ENCODE assay signal across 8 mouse cellular contexts in the genomic region with DNA sequence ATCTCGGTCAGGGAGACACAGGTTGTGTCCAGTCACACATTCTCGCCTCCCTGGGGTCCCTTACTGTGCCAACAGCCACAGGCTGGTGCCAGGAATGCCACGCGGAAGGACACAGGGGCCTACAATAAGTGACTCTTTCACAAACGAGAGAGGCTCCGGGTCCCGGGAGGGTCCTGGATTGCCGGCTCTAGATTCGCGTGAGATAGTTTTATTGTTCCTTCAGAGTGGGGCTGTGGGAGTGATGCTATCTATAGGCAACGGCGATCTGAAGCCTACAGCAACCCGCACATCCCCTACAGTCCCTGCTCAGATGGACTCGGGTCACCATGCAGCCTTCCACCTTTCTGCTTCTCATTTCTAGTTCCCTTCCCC. TPM values are rescaled to one million over a fixed set of nuclear protein-coding genes. Genes with fewer than 3 reads are reported as not detected.
DNase-seq lines count a peak whose midpoint lies in the region; ATAC-seq and TF ChIP-seq lines count a peak whose summit lies in the region.

No protein-coding gene starts in this region.

- no peaks in the 10 kb centered on the region for H3K9me3 ChIP-seq in lung, embryonic 16.5 days (ENCODE audit: control insufficient read depth, low read length)
- no peaks in the 10 kb centered on the region for H3K9me3 ChIP-seq in embryonic facial prominence, embryonic 14.5 days (ENCODE audit: control insufficient read depth, low read length)
- no peaks in the 10 kb centered on the region for H3K9me3 ChIP-seq in limb, embryonic 14.5 days (ENCODE audit: control insufficient read depth, low read length)

- no peak for DNase-seq in lung, postnatal 25 days (ENCODE audit: low spot score)
- DNase-seq in adrenal gland, postnatal 4 days (ENCODE audit: low spot score in 2 of 2) = peak; percentile 4 to 15
- DNase-seq in embryonic facial prominence, embryonic 14.5 days (ENCODE audit: low spot score) = peak; percentile 64
- peak; percentile 63 for DNase-seq in heart, postnatal 4 days
- no peak for DNase-seq in limb, embryonic 14.5 days (ENCODE audit: low spot score)
- peak; percentile 41 for DNase-seq in ovary, postnatal 14 days (ENCODE audit: low spot score)

- TF ChIP-seq POLR2A in limb, embryonic 14.5 days (IDR thresholded peaks at IDR 0.05; ENCODE audit: borderline replicate concordance, extremely low read depth, insufficient read depth, insufficient read length) = no peak

- ATAC-seq in lung, embryonic 16.5 days (ENCODE audit: low read depth) = no peak
- no peak; the same call in none of the 2 replicates for ATAC-seq in embryonic facial prominence, embryonic 14.5 days (ENCODE audit: low read depth)
- peak; percentile 0; the same call in 1 of the 2 replicates for ATAC-seq in limb, embryonic 14.5 days (ENCODE audit: low FRiP score, low read depth)
- ATAC-seq in activated CD4-positive, CD25-positive, alpha-beta regulatory T cell, adult 4 months = no peak

- no peaks in the 10 kb centered on the region for H3K36me3 ChIP-seq in lung, embryonic 16.5 days (ENCODE audit: control insufficient read depth, insufficient read depth, low read length)
- peaks cover 15% of the 10 kb centered on the region for H3K36me3 ChIP-seq in embryonic facial prominence, embryonic 14.5 days (ENCODE audit: control insufficient read depth, insufficient read depth, low read length)
- peaks cover 11% of the 10 kb centered on the region for H3K36me3 ChIP-seq in limb, embryonic 14.5 days (ENCODE audit: control insufficient read depth, insufficient read depth, low read length)

- peak overlapping the region; percentile 80 for H3K4me2 ChIP-seq in lung, embryonic 16.5 days (ENCODE audit: low read depth, low read length)
- peak overlapping the region; percentile 59 for H3K4me2 ChIP-seq in embryonic facial prominence, embryonic 14.5 days (ENCODE audit: low read depth, low read length)
- peak overlapping the region; percentile 70 for H3K4me2 ChIP-seq in limb, embryonic 14.5 days (replicated peaks; ENCODE audit: low read depth, low read length, severe bottlenecking)

- peak overlapping the region; percentile 100 for H3K27ac ChIP-seq in lung, embryonic 16.5 days (ENCODE audit: low read length)
- H3K27ac ChIP-seq in embryonic facial prominence, embryonic 14.5 days (replicated peaks; ENCODE audit: low read depth, low read length) = peak overlapping the region; percentile 99
- peak overlapping the region; percentile 99 for H3K27ac ChIP-seq in limb, embryonic 14.5 days (replicated peaks; ENCODE audit: low read depth, low read length)

- H3K4me1 ChIP-seq in lung, embryonic 16.5 days (replicated peaks; ENCODE audit: control insufficient read depth, insufficient read depth, low read length) = peaks cover 6% of the 10 kb centered on the region; the same call in 1 of the 2 replicates
- 0 out of 2 replicates have a peak, but pooled peaks cover 4% of the 10 kb centered on the region for H3K4me1 ChIP-seq in embryonic facial prominence, embryonic 14.5 days (ENCODE audit: control insufficient read depth, insufficient read depth, low read length)
- H3K4me1 ChIP-seq in limb, embryonic 14.5 days (ENCODE audit: control insufficient read depth, insufficient read depth, low read length) = no peaks in the 10 kb centered on the region

- peak overlapping the region; percentile 100 for H3K9ac ChIP-seq in lung, embryonic 16.5 days (ENCODE audit: low read length)
- H3K9ac ChIP-seq in embryonic facial prominence, embryonic 14.5 days (ENCODE audit: low read depth, low read length) = peak overlapping the region; percentile 99
- H3K9ac ChIP-seq in limb, embryonic 14.5 days (ENCODE audit: low read depth, low read length, severe bottlenecking) = peak overlapping the region; percentile 99

- H3K4me3 ChIP-seq in lung, embryonic 16.5 days (ENCODE audit: low read length) = peak overlapping the region; percentile 87
- peak overlapping the region; percentile 92 for H3K4me3 ChIP-seq in embryonic facial prominence, embryonic 14.5 days (ENCODE audit: low read depth, low read length)
- H3K4me3 ChIP-seq in limb, embryonic 14.5 days (replicated peaks; ENCODE audit: low read length) = peak overlapping the region; percentile 87

- 3% methylated on average over 14 of the region's 14 CpGs for WGBS in lung, embryonic 16.5 days
- 4% methylated on average over 12 of the region's 14 CpGs for WGBS in embryonic facial prominence, embryonic 14.5 days
- 3% methylated on average over 14 of the region's 14 CpGs for WGBS in limb, embryonic 14.5 days

- H3K27me3 ChIP-seq in lung, embryonic 16.5 days (ENCODE audit: control insufficient read depth, insufficient read depth, low read depth, low read length) = no peaks in the 10 kb centered on the region
- H3K27me3 ChIP-seq in embryonic facial prominence, embryonic 14.5 days (replicated peaks; ENCODE audit: control insufficient read depth, insufficient read depth, low read length) = 0 out of 2 replicates have a peak, but pooled peaks cover 4% of the 10 kb centered on the region
- no peaks in the 10 kb centered on the region for H3K27me3 ChIP-seq in limb, embryonic 14.5 days (ENCODE audit: control insufficient read depth, insufficient read depth, low read length)

RNA-seq across cellular contexts. Expression of a gene that starts 0.7 kb away (rescaled TPM):
- 115 TPM in 2 replicates for polyA plus RNA-seq in lung, embryonic 16.5 days (2015; fragmentation: Nextera tagmentation; extraction: Ambion mirVana)
- 100 to 1,000 TPM; 262 to 355 TPM for total RNA-seq in adrenal gland, postnatal 4 days (2021)
- polyA plus RNA-seq in embryonic facial prominence, embryonic 14.5 days (2014; fragmentation: Nextera tagmentation; extraction: Ambion mirVana) = 123 and 132 TPM in 2 replicates
- 100 to 1,000 TPM; 225 to 270 TPM for total RNA-seq in heart, postnatal 4 days (2021)
- polyA plus RNA-seq in limb, embryonic 14.5 days (2012; rRNA removed) = 91.4 and 100 TPM in 2 replicates
- polyA plus RNA-seq in limb, embryonic 14.5 days (2014; fragmentation: Nextera tagmentation; extraction: Ambion mirVana) = 126 and 159 TPM in 2 replicates
- 10 to 100 TPM; 33.9 to 42.2 TPM for polyA plus RNA-seq in activated CD4-positive, CD25-positive, alpha-beta regulatory T cell, adult 4 months (2017; shearing (Covaris generic))

Comparison
In these comparisons a context has a peak if more than half of its experiments do, and no peak if none do; other contexts are left out.
1. DNase-seq: peak in adrenal gland, postnatal 4 days (2 of 2), embryonic facial prominence, embryonic 14.5 days (single experiment), heart, postnatal 4 days (single experiment) and ovary, postnatal 14 days (single experiment); none in lung, postnatal 25 days (single experiment) and limb, embryonic 14.5 days (single experiment).
2. Peak in every context shown above with its lines, with median percentiles within 50 percentile points of each other: H3K27ac ChIP-seq, H3K4me2 ChIP-seq, H3K4me3 ChIP-seq and H3K9ac ChIP-seq.